Mouse (Mus musculus) E14TG2a.4 (cell line): Measurements from ENCODE around the gene Zfp335.

ENCODE experiments used
- CTCF ChIP-seq: conservative IDR thresholded peaks from 2 replicates; pipeline ENCODE4 v1.5.1; 2014; ENCODE audit warnings: low read length
- NANOG ChIP-seq: IDR thresholded peaks from 2 replicates; pipeline ENCODE4 v1.6.1; 2014; ENCODE audit warnings: borderline replicate concordance, low read length, mixed read lengths
- POU5F1 ChIP-seq: IDR thresholded peaks from 2 replicates; pipeline ENCODE4 v1.6.1; 2014; ENCODE audit warnings: low read length, borderline replicate concordance

DNA sequence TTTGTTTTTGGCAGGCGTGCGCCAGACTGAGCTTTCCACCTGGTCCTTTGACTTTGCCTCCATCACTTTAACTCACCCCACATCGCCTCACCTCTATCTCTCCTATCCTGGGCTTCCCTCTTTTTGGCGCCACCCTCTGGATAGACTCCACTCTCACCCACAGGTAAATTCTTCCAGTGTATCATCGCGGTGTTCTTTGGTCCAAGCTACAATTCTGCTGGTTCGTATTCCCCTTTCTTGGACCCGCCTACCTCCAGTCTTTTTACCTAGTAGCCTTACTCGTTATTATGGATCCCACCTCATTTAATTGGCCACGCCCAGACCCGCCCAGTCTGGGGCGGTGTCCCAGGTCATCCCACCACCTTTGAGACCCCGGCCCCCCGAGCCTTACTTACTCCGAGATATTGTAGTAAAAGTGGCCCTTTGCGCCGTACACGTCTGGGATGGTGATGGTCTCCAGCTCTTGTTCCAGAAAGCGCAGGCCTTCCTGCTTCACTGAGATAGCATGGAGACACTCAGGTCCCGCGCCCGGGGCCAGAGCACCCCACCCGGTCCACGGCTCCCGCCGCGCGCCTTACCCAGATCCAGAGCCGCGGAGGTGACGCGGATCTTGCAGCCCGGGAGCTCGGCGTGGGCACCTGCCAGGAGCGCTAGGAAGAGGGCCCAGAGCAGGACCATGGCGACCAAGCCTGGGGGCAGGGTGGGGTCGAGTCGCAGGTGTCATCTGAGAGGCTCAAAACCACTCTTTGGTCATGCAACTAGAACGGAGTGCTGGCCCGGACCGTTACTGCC lies 55.1 kb downstream of the Zfp335 start:
- TF ChIP-seq CTCF, result no peak
- no peak for TF ChIP-seq NANOG
- no peak for TF ChIP-seq POU5F1
